Mouse (Mus musculus): Measurements from ENCODE around the gene Clpsl2.

- TF ChIP-seq TAL1 (IDR thresholded peaks at IDR 0.05; ENCODE audit: low read length) (no peak), GATA1 (IDR thresholded peaks at IDR 0.05; ENCODE audit: low read length) (no peak)
Measured at GRCm38 (mm10) chr17:28510445-28511342, 38.5 kb upstream of the Clpsl2 start.

Measured in erythroblast, embryonic 14.5 days (primary cell).